Mouse (Mus musculus): ENCODE measurements at regions not wholly inside any gene's neighbourhood (a gene's known extent, or its start where the extent isn't known, plus 50 kb on each side); places are given as distances from the start of the nearest gene placed in this dataset.

- WGBS: 24% methylated on average over 8 of the region's 8 CpGs
Observed at GRCm38 (mm10) chr13:48167976-48168375, 93.1 kb upstream of the Id4 start.

GRCm38 (mm10) chr13:48171309-48171953 lies 89.6 kb upstream of the Id4 start:
- 28% methylated on average over 16 of the region's 16 CpGs for WGBS
- Histone ChIP-seq H3K27me3 (replicated peaks; ENCODE audit: low read depth, poor library complexity, severe bottlenecking) (no peaks in the 10 kb centered on the region; the same call in 1 of the 2 replicates), H3K9me3 (no peaks in the 10 kb centered on the region), H3K36me3 (replicated peaks) (no peaks in the 10 kb centered on the region), H3K4me3 (0 out of 2 replicates have a peak overlapping the region, but pooled peaks have one; percentile 0), H3K27ac (replicated peaks) (peak overlapping the region; percentile 61), H3K4me1 (peaks cover 30% of the 10 kb centered on the region)
- DNase-seq (ENCODE audit: low spot score): peak; percentile 25

More at GRCm38 (mm10) chr13:48167976-48168375, 93.1 kb upstream of the Id4 start:
- Histone ChIP-seq H3K4me3 (no peak overlapping the region), H3K4me1 (peaks cover 30% of the 10 kb centered on the region), H3K27me3 (replicated peaks; ENCODE audit: low read depth, poor library complexity, severe bottlenecking) (no peaks in the 10 kb centered on the region; the same call in 1 of the 2 replicates), H3K9me3 (no peaks in the 10 kb centered on the region), H3K36me3 (replicated peaks) (no peaks in the 10 kb centered on the region), H3K27ac (replicated peaks) (no peak overlapping the region)
- no peak for DNase-seq (ENCODE audit: low spot score)

GRCm38 (mm10) chr13:48171994-48172393 lies 89.0 kb upstream of the Id4 start:
- WGBS: 40% methylated on average over 3 of the region's 3 CpGs
- DNase-seq (ENCODE audit: low spot score): no peak
- Histone ChIP-seq H3K4me1 (peaks cover 30% of the 10 kb centered on the region), H3K9me3 (no peaks in the 10 kb centered on the region), H3K27ac (replicated peaks) (peak overlapping the region; percentile 61; the same call in 1 of the 2 replicates), H3K4me3 (no peak overlapping the region), H3K27me3 (replicated peaks; ENCODE audit: low read depth, poor library complexity, severe bottlenecking) (no peaks in the 10 kb centered on the region; the same call in 1 of the 2 replicates), H3K36me3 (replicated peaks) (no peaks in the 10 kb centered on the region)

- no peak overlapping the region for H3K27ac ChIP-seq (replicated peaks)
- H3K36me3 ChIP-seq (replicated peaks): no peaks in the 10 kb centered on the region
- H3K4me1 ChIP-seq: no peaks in the 10 kb centered on the region
- 87% methylated on average over 2 of the region's 2 CpGs for WGBS
- H3K9me3 ChIP-seq: no peaks in the 10 kb centered on the region
- no peak for DNase-seq (ENCODE audit: low spot score)
- H3K4me3 ChIP-seq: no peak overlapping the region
- H3K27me3 ChIP-seq (replicated peaks; ENCODE audit: low read depth, poor library complexity, severe bottlenecking): no peaks in the 10 kb centered on the region
Observed at GRCm38 (mm10) chr13:48192476-48192875, 68.6 kb upstream of the Id4 start.

GRCm38 (mm10) chr13:48193942-48194341 lies 67.1 kb upstream of the Id4 start:
- 88% methylated on average over 5 of the region's 5 CpGs for WGBS

GRCm38 (mm10) chr13:48207824-48208223 lies 53.2 kb upstream of the Id4 start:
- Histone ChIP-seq H3K4me1 (no peaks in the 10 kb centered on the region), H3K36me3 (replicated peaks) (no peaks in the 10 kb centered on the region), H3K9me3 (no peaks in the 10 kb centered on the region), H3K27ac (replicated peaks) (no peak overlapping the region), H3K4me3 (no peak overlapping the region), H3K27me3 (replicated peaks; ENCODE audit: low read depth, poor library complexity, severe bottlenecking) (no peaks in the 10 kb centered on the region)
- 43% methylated on average over 4 of the region's 4 CpGs for WGBS
- DNase-seq (ENCODE audit: low spot score): no peak

More at GRCm38 (mm10) chr13:48193942-48194341, 67.1 kb upstream of the Id4 start:
- Histone ChIP-seq H3K4me3 (no peak overlapping the region), H3K36me3 (replicated peaks) (no peaks in the 10 kb centered on the region), H3K27ac (replicated peaks) (no peak overlapping the region), H3K4me1 (no peaks in the 10 kb centered on the region), H3K27me3 (replicated peaks; ENCODE audit: low read depth, poor library complexity, severe bottlenecking) (no peaks in the 10 kb centered on the region), H3K9me3 (no peaks in the 10 kb centered on the region)
- DNase-seq (ENCODE audit: low spot score): no peak
